In genomic region chr11:4096054-4096984, GRCm38 (mm10) we compare ENCODE assay signal across 7 mouse cellular contexts. TPM values are rescaled to one million over a fixed set of nuclear protein-coding genes. Genes with fewer than 3 reads are reported as not detected.
A peak's percentile ranks its signal among the peaks of the same experiment; 100 is the strongest.
DNase-seq lines count a peak whose midpoint lies in the region; ATAC-seq lines count a peak whose summit lies in the region.

No protein-coding gene starts in this region.

- no peaks in the 10 kb centered on the region for H3K9me3 ChIP-seq in embryonic facial prominence, embryonic 12.5 days
- no peaks in the 10 kb centered on the region for H3K9me3 ChIP-seq in limb, embryonic 11.5 days (ENCODE audit: control insufficient read depth, low read length)
- H3K9me3 ChIP-seq in midbrain, embryonic 14.5 days (ENCODE audit: control insufficient read depth, low read length), result no peaks in the 10 kb centered on the region

- peak; percentile 91 for ATAC-seq in embryonic facial prominence, embryonic 12.5 days (ENCODE audit: insufficient number of reproducible peaks, insufficient read depth, low FRiP score, low TSS enrichment)
- peak; percentile 91 for ATAC-seq in limb, embryonic 11.5 days (ENCODE audit: insufficient number of reproducible peaks, low FRiP score, low TSS enrichment, low read depth)
- ATAC-seq in midbrain, embryonic 14.5 days (ENCODE audit: low FRiP score, low TSS enrichment), result peak; percentile 96

- DNase-seq in adrenal gland, postnatal 25 days, result peak; percentile 98
- peak; percentile 100 for DNase-seq in heart, adult 11 months
- peak; percentile 98 for DNase-seq in kidney, adult 18-20 months
- DNase-seq in limb, embryonic 11.5 days (ENCODE audit: low spot score), result peak; percentile 97
- peak; percentile 99 for DNase-seq in midbrain, embryonic 14.5 days
- peak; percentile 95 to 97 for DNase-seq in spleen, adult 18-20 months

- WGBS in embryonic facial prominence, embryonic 12.5 days, result 2% methylated on average over 45 of the region's 45 CpGs
- WGBS in limb, embryonic 11.5 days, result 3% methylated on average over 45 of the region's 45 CpGs
- 2% methylated on average over 45 of the region's 45 CpGs for WGBS in midbrain, embryonic 14.5 days

- peak overlapping the region; percentile 84 for H3K27ac ChIP-seq in embryonic facial prominence, embryonic 12.5 days
- H3K27ac ChIP-seq in limb, embryonic 11.5 days (replicated peaks; ENCODE audit: low read depth, low read length), result peak overlapping the region; percentile 67
- H3K27ac ChIP-seq in midbrain, embryonic 14.5 days (replicated peaks; ENCODE audit: low read depth, low read length), result peak overlapping the region; percentile 89

- H3K4me2 ChIP-seq in embryonic facial prominence, embryonic 12.5 days (replicated peaks), result peak overlapping the region; percentile 66
- H3K4me2 ChIP-seq in limb, embryonic 11.5 days (ENCODE audit: low read depth, severe bottlenecking), result peak overlapping the region; percentile 72
- H3K4me2 ChIP-seq in midbrain, embryonic 14.5 days (ENCODE audit: low read length), result peak overlapping the region; percentile 77

- peak overlapping the region; percentile 57 for H3K4me3 ChIP-seq in embryonic facial prominence, embryonic 12.5 days
- H3K4me3 ChIP-seq in limb, embryonic 11.5 days (ENCODE audit: low read depth, low read length), result peak overlapping the region; percentile 49
- peak overlapping the region; percentile 44 for H3K4me3 ChIP-seq in midbrain, embryonic 14.5 days (replicated peaks; ENCODE audit: low read depth, low read length)

- peaks cover 14% of the 10 kb centered on the region for H3K4me1 ChIP-seq in embryonic facial prominence, embryonic 12.5 days
- H3K4me1 ChIP-seq in limb, embryonic 11.5 days (ENCODE audit: control insufficient read depth, insufficient read depth, low read length), result peaks cover 15% of the 10 kb centered on the region
- H3K4me1 ChIP-seq in midbrain, embryonic 14.5 days (ENCODE audit: control insufficient read depth, insufficient read depth, low read length), result peaks cover 18% of the 10 kb centered on the region

- no peaks in the 10 kb centered on the region for H3K27me3 ChIP-seq in embryonic facial prominence, embryonic 12.5 days
- H3K27me3 ChIP-seq in limb, embryonic 11.5 days (ENCODE audit: control insufficient read depth, insufficient read depth, low read length), result no peaks in the 10 kb centered on the region
- H3K27me3 ChIP-seq in midbrain, embryonic 14.5 days (ENCODE audit: control insufficient read depth, insufficient read depth, low read length), result no peaks in the 10 kb centered on the region

- peak overlapping the region; percentile 64 for H3K9ac ChIP-seq in embryonic facial prominence, embryonic 12.5 days
- H3K9ac ChIP-seq in limb, embryonic 11.5 days (ENCODE audit: low read length), result peak overlapping the region; percentile 55
- peak overlapping the region; percentile 78 for H3K9ac ChIP-seq in midbrain, embryonic 14.5 days (replicated peaks; ENCODE audit: low read length)

- H3K36me3 ChIP-seq in embryonic facial prominence, embryonic 12.5 days, result no peaks in the 10 kb centered on the region
- peaks cover 5% of the 10 kb centered on the region for H3K36me3 ChIP-seq in limb, embryonic 11.5 days (ENCODE audit: control insufficient read depth, insufficient read depth, low read length)
- H3K36me3 ChIP-seq in midbrain, embryonic 14.5 days (ENCODE audit: control insufficient read depth, insufficient read depth, low read length), result peaks cover 3% of the 10 kb centered on the region; the same call in 1 of the 2 replicates

RNA-seq across cellular contexts. Expression of gene Mtfp1, which starts 1.1 kb away (rescaled TPM):
- 14.5 and 21.9 TPM in 2 replicates for total RNA-seq in adrenal gland, postnatal 25 days (2021)
- polyA plus RNA-seq in embryonic facial prominence, embryonic 12.5 days (2016; fragmentation: Nextera tagmentation; extraction: Ambion mirVana), result 7.6 and 7.7 TPM in 2 replicates
- 8.5 and 10.9 TPM in 2 replicates for polyA plus RNA-seq in limb, embryonic 11.5 days (2014; fragmentation: Nextera tagmentation; extraction: Ambion mirVana)
- 7.6 and 9.1 TPM in 2 replicates for polyA plus RNA-seq in midbrain, embryonic 14.5 days (2014; fragmentation: Nextera tagmentation; extraction: Ambion mirVana)

RNA-seq across cellular contexts. Expression of gene Sec14l2, which starts 26.9 kb away (rescaled TPM):
- 1.8 and 4.1 TPM in 2 replicates for total RNA-seq in adrenal gland, postnatal 25 days (2021)
- 2.0 and 2.4 TPM in 2 replicates for polyA plus RNA-seq in embryonic facial prominence, embryonic 12.5 days (2016; fragmentation: Nextera tagmentation; extraction: Ambion mirVana)
- 1.9 and 2.2 TPM in 2 replicates for polyA plus RNA-seq in limb, embryonic 11.5 days (2014; fragmentation: Nextera tagmentation; extraction: Ambion mirVana)
- polyA plus RNA-seq in midbrain, embryonic 14.5 days (2014; fragmentation: Nextera tagmentation; extraction: Ambion mirVana), result 2.0 and 3.3 TPM in 2 replicates

RNA-seq across cellular contexts. Expression of gene Sec14l3, which starts 31.7 kb away (rescaled TPM):
- total RNA-seq in adrenal gland, postnatal 25 days (2021), result not detected in 2 replicates
- polyA plus RNA-seq in embryonic facial prominence, embryonic 12.5 days (2016; fragmentation: Nextera tagmentation; extraction: Ambion mirVana), result not detected in 2 replicates
- polyA plus RNA-seq in limb, embryonic 11.5 days (2014; fragmentation: Nextera tagmentation; extraction: Ambion mirVana), result not detected in 2 replicates
- 0.38 and 0.77 TPM in 2 replicates for polyA plus RNA-seq in midbrain, embryonic 14.5 days (2014; fragmentation: Nextera tagmentation; extraction: Ambion mirVana)

RNA-seq across cellular contexts. Expression of gene Rnf215, which starts 38.7 kb away (rescaled TPM):
- 26.1 and 31.6 TPM in 2 replicates for total RNA-seq in adrenal gland, postnatal 25 days (2021)
- 43.0 and 44.7 TPM in 2 replicates for polyA plus RNA-seq in embryonic facial prominence, embryonic 12.5 days (2016; fragmentation: Nextera tagmentation; extraction: Ambion mirVana)
- 24.3 and 28.9 TPM in 2 replicates for polyA plus RNA-seq in limb, embryonic 11.5 days (2014; fragmentation: Nextera tagmentation; extraction: Ambion mirVana)
- 52.7 and 52.9 TPM in 2 replicates for polyA plus RNA-seq in midbrain, embryonic 14.5 days (2014; fragmentation: Nextera tagmentation; extraction: Ambion mirVana)

Comparison
In these comparisons a context has a peak if more than half of its experiments do, and no peak if none do; other contexts are left out.
1. Peak in every context shown above with its lines: DNase-seq, ATAC-seq, H3K4me3 ChIP-seq and H3K27ac ChIP-seq.